Mouse (Mus musculus): ENCODE results near the gene Foxe3.
"Not testable (repeated sequence)": the region's sequence is repeated elsewhere in the genome, so short reads cannot be mapped to it uniquely, and the experiment has no call there.

The Foxe3 gene

GRCm38 (mm10) chr4:114925917-114926312 is at the start of gene Foxe3:
Gene Foxe3, minus strand, starts transcription at chr4:114926013.
- no peak for DNase-seq

- no peak for DNase-seq
Observed at GRCm38 (mm10) chr4:114973229-114973740, 47.5 kb upstream of the Foxe3 start.

GRCm38 (mm10) chr4:114970736-114971135 is 44.9 kb upstream of the Foxe3 start:
- no peak for DNase-seq

- not testable (repeated sequence) for DNase-seq
Observed at GRCm38 (mm10) chr4:114960881-114961280, 35.1 kb upstream of the Foxe3 start.

- DNase-seq = no peak
Observed at GRCm38 (mm10) chr4:114959533-114959932, 33.7 kb upstream of the Foxe3 start.

GRCm38 (mm10) chr4:114958786-114959185 is 33.0 kb upstream of the Foxe3 start:
- no peak for DNase-seq

- DNase-seq = no peak
Observed at GRCm38 (mm10) chr4:114958231-114958630, 32.4 kb upstream of the Foxe3 start.

- DNase-seq = no peak
Observed at GRCm38 (mm10) chr4:114957403-114957802, 31.6 kb upstream of the Foxe3 start.

- DNase-seq = no peak
Observed at GRCm38 (mm10) chr4:114953172-114953571, 27.4 kb upstream of the Foxe3 start.

- no peak for DNase-seq
Observed at GRCm38 (mm10) chr4:114947852-114948481, 22.2 kb upstream of the Foxe3 start.

GRCm38 (mm10) chr4:114947395-114947794 is 21.6 kb upstream of the Foxe3 start:
- DNase-seq = peak; percentile 62

GRCm38 (mm10) chr4:114946416-114946815 is 20.6 kb upstream of the Foxe3 start:
- DNase-seq = no peak

GRCm38 (mm10) chr4:114945021-114945420 is 19.2 kb upstream of the Foxe3 start:
- DNase-seq = no peak

- no peak for DNase-seq
Observed at GRCm38 (mm10) chr4:114942583-114942982, 16.8 kb upstream of the Foxe3 start.

- DNase-seq = no peak
Observed at GRCm38 (mm10) chr4:114942112-114942511, 16.3 kb upstream of the Foxe3 start.

GRCm38 (mm10) chr4:114941311-114941710 is 15.5 kb upstream of the Foxe3 start:
- no peak for DNase-seq

- DNase-seq = no peak
Observed at GRCm38 (mm10) chr4:114938248-114938647, 12.4 kb upstream of the Foxe3 start.

GRCm38 (mm10) chr4:114937459-114938047 is 11.7 kb upstream of the Foxe3 start:
- DNase-seq = no peak

GRCm38 (mm10) chr4:114934188-114934587 is 8.4 kb upstream of the Foxe3 start:
- no peak for DNase-seq

- DNase-seq = no peak
Observed at GRCm38 (mm10) chr4:114932747-114933146, 6.9 kb upstream of the Foxe3 start.

GRCm38 (mm10) chr4:114929155-114929554 is 3.3 kb upstream of the Foxe3 start:
- no peak for DNase-seq

GRCm38 (mm10) chr4:114924971-114925916 is 569 bp downstream of the Foxe3 start:
- DNase-seq = no peak

- DNase-seq = peak; percentile 56
Observed at GRCm38 (mm10) chr4:114917091-114917490, 8.7 kb downstream of the Foxe3 start.
